Mouse (Mus musculus) CH12.LX (cell line): ENCODE data around the gene Ap1s3. TPM values are rescaled to one million over a fixed set of nuclear protein-coding genes. Genes with fewer than 3 reads are reported as not detected.

Source experiments
- DNase-seq: peaks from one replicate; pipeline ENCODE4 v3.0.0-alpha.2; 2013; ENCODE audit errors: extremely low read depth
- H3K27ac ChIP-seq: 2 replicates; pipeline ENCODE4 v1.5.1; 2012; ENCODE audit warnings: low read depth, mild to moderate bottlenecking, control low read depth, moderate library complexity; ENCODE audit not compliant: insufficient read depth
- H3K27me3 ChIP-seq: replicated peaks from 2 replicates; pipeline ENCODE3; 2012; ENCODE audit warnings: inconsistent platforms
- H3K36me3 ChIP-seq, 2 experiments: replicated peaks in 1 of 2; 2 replicates each; pipeline versions ENCODE3 to v1.6.1; 2012; ENCODE audit warnings: inconsistent platforms in 1 of 2, low read length in 1 of 2, mild to moderate bottlenecking in 1 of 2, mixed read lengths in 1 of 2, moderate library complexity in 1 of 2; ENCODE audit not compliant: control insufficient read depth in 1 of 2, insufficient read depth in 1 of 2
- H3K4me1 ChIP-seq, 2 experiments: 2 replicates each; pipeline ENCODE4 v1.6.1; 2012; ENCODE audit warnings: inconsistent platforms in 1 of 2, moderate library complexity in 1 of 2; ENCODE audit not compliant: insufficient read depth in 2 of 2, control insufficient read depth in 1 of 2
- H3K4me2 ChIP-seq: 2 replicates; pipeline ENCODE4 v1.6.1; 2012; ENCODE audit warnings: low read depth, mild to moderate bottlenecking, control low read depth; ENCODE audit not compliant: poor library complexity, insufficient read depth, severe bottlenecking
- H3K4me3 ChIP-seq, 3 experiments: fragments of 150-350 bp in 1 of 3; sonication (generic) in 1 of 3; replicated peaks in 1 of 3; 2 replicates each; pipeline versions ENCODE3 to v1.5.1; 2011 to 2012; ENCODE audit warnings: low read depth in 2 of 3, low read length in 2 of 3, mild to moderate bottlenecking in 2 of 3, moderate library complexity in 2 of 3, control low read depth in 1 of 3, improper control_type of control experiment in 1 of 3, inconsistent platforms in 1 of 3, mixed read lengths in 1 of 3; ENCODE audit not compliant: poor library complexity in 1 of 3
- H3K79me2 ChIP-seq: replicated peaks from 2 replicates; pipeline ENCODE4 v1.6.1; 2012; ENCODE audit warnings: mild to moderate bottlenecking, moderate library complexity; ENCODE audit not compliant: control insufficient read depth, poor library complexity, insufficient read depth, severe bottlenecking; ENCODE audit errors: extremely low read depth
- H3K9ac ChIP-seq: 2 replicates; pipeline ENCODE4 v1.6.1; 2012; ENCODE audit warnings: low read depth, mild to moderate bottlenecking, control low read depth, moderate library complexity; ENCODE audit not compliant: insufficient read depth
- H3K9me3 ChIP-seq: replicated peaks from 2 replicates; pipeline ENCODE3; 2012; ENCODE audit warnings: low read length, inconsistent platforms, mixed read lengths
- CHD1 ChIP-seq: IDR thresholded peaks from 2 replicates; pipeline ENCODE4 v1.6.1; 2012; ENCODE audit warnings: low read depth, low read length, improper control_type of control experiment, inconsistent platforms
- CHD2 ChIP-seq: IDR thresholded peaks from 2 replicates; pipeline ENCODE4 v1.6.1; 2011; ENCODE audit warnings: low read length, improper control_type of control experiment
- CTCF ChIP-seq, 2 experiments: IDR thresholded peaks in 1 of 2; conservative IDR thresholded peaks in 1 of 2; 2 replicates each; pipeline ENCODE4 v1.5.1; 2011 to 2012; ENCODE audit warnings: low read depth in 2 of 2, low read length in 2 of 2, improper control_type of control experiment in 1 of 2, inconsistent platforms in 1 of 2, mild to moderate bottlenecking in 1 of 2, moderate library complexity in 1 of 2
- E2F4 ChIP-seq: IDR thresholded peaks from 2 replicates; pipeline ENCODE4 v1.6.1; 2011; ENCODE audit warnings: low read depth, low read length, improper control_type of control experiment; ENCODE audit not compliant: insufficient replicate concordance
- EP300 ChIP-seq: IDR thresholded peaks from 2 replicates; pipeline ENCODE4 v1.6.1; 2011; ENCODE audit warnings: low read length, improper control_type of control experiment
- ETS1 ChIP-seq: conservative IDR thresholded peaks from 2 replicates; pipeline ENCODE4 v1.6.1; 2012; ENCODE audit warnings: low read depth, mild to moderate bottlenecking, inconsistent platforms, low read length, improper control_type of control experiment, moderate library complexity
- IRF4 ChIP-seq: IDR thresholded peaks from 2 replicates; pipeline ENCODE4 v1.6.1; 2014; ENCODE audit warnings: low read depth, mild to moderate bottlenecking, inconsistent platforms, low read length, improper control_type of control experiment
- JUN ChIP-seq: IDR thresholded peaks from 2 replicates; pipeline ENCODE4 v1.6.1; 2011; ENCODE audit warnings: low read depth, mild to moderate bottlenecking, low read length, improper control_type of control experiment, moderate library complexity; ENCODE audit not compliant: insufficient read depth
- JUND ChIP-seq: conservative IDR thresholded peaks from 2 replicates; pipeline ENCODE4 v1.6.1; 2011; ENCODE audit warnings: low read depth, low read length, improper control_type of control experiment
- MAFK ChIP-seq: IDR thresholded peaks from 2 replicates; pipeline ENCODE4 v1.6.1; 2011; ENCODE audit warnings: low read length, improper control_type of control experiment; ENCODE audit not compliant: insufficient replicate concordance
- MAX ChIP-seq: IDR thresholded peaks from 2 replicates; pipeline ENCODE4 v1.6.1; 2011; ENCODE audit warnings: low read length, improper control_type of control experiment
- MEF2A ChIP-seq: IDR thresholded peaks from 2 replicates; pipeline ENCODE4 v1.6.1; 2014; ENCODE audit warnings: low read depth, mild to moderate bottlenecking, inconsistent platforms, low read length, improper control_type of control experiment, borderline replicate concordance
- MXI1 ChIP-seq: IDR thresholded peaks from 2 replicates; pipeline ENCODE4 v1.6.1; 2011; ENCODE audit warnings: mild to moderate bottlenecking, low read depth, low read length, improper control_type of control experiment
- MYC ChIP-seq: IDR thresholded peaks from 2 replicates; pipeline ENCODE4 v1.6.1; 2011; ENCODE audit warnings: low read depth, mild to moderate bottlenecking, improper control_type of control experiment, low read length
- NELFE ChIP-seq: IDR thresholded peaks from 2 replicates; pipeline ENCODE4 v1.6.1; 2011; ENCODE audit warnings: low read depth, low read length, improper control_type of control experiment
- PAX5 ChIP-seq: IDR thresholded peaks from 2 replicates; pipeline ENCODE4 v1.6.1; 2012; ENCODE audit warnings: low read length, inconsistent platforms, mixed read lengths
- POLR2A ChIP-seq: IDR thresholded peaks from 2 replicates; pipeline ENCODE4 v1.6.1; 2011; ENCODE audit warnings: low read depth, mild to moderate bottlenecking, improper control_type of control experiment, low read length
- POLR2AphosphoS2 ChIP-seq: IDR thresholded peaks from 2 replicates; pipeline ENCODE4 v1.6.1; 2011; ENCODE audit warnings: low read depth, low read length, improper control_type of control experiment
- RAD21 ChIP-seq: IDR thresholded peaks from 2 replicates; pipeline ENCODE4 v1.6.1; 2011; ENCODE audit warnings: low read depth, mild to moderate bottlenecking, low read length, improper control_type of control experiment, moderate library complexity
- RCOR1 ChIP-seq: conservative IDR thresholded peaks from 2 replicates; pipeline ENCODE4 v1.6.1; 2012; ENCODE audit warnings: low read depth, mild to moderate bottlenecking, inconsistent platforms, low read length, improper control_type of control experiment
- SIN3A ChIP-seq: IDR thresholded peaks from 2 replicates; pipeline ENCODE4 v1.6.1; 2012; ENCODE audit warnings: low read length, improper control_type of control experiment, inconsistent platforms
- SMC3 ChIP-seq: IDR thresholded peaks from 2 replicates; pipeline ENCODE4 v1.6.1; 2011; ENCODE audit warnings: low read depth, low read length, improper control_type of control experiment
- TCF12 ChIP-seq: IDR thresholded peaks from 2 replicates; pipeline ENCODE4 v1.6.1; 2014; ENCODE audit warnings: low read depth, mild to moderate bottlenecking, inconsistent platforms, low read length, improper control_type of control experiment
- UBTF ChIP-seq: IDR thresholded peaks from 2 replicates; pipeline ENCODE4 v1.6.1; 2012; ENCODE audit warnings: low read depth, mild to moderate bottlenecking, inconsistent platforms, low read length, improper control_type of control experiment, moderate library complexity
- USF1 ChIP-seq: IDR thresholded peaks from 2 replicates; pipeline ENCODE4 v1.6.1; 2014; ENCODE audit warnings: low read depth, mild to moderate bottlenecking, inconsistent platforms, low read length, improper control_type of control experiment
- USF2 ChIP-seq: conservative IDR thresholded peaks from 2 replicates; pipeline ENCODE4 v1.6.1; 2011; ENCODE audit warnings: low read depth, low read length, improper control_type of control experiment
- ZMIZ1 ChIP-seq: IDR thresholded peaks from 2 replicates; pipeline ENCODE4 v1.6.1; 2012; ENCODE audit warnings: low read depth, mild to moderate bottlenecking, inconsistent platforms, low read length, improper control_type of control experiment
- ZNF384 ChIP-seq: IDR thresholded peaks from 2 replicates; pipeline ENCODE4 v1.6.1; 2012; ENCODE audit warnings: low read depth, low read length, improper control_type of control experiment, inconsistent platforms
- dilution Hi-C: fragments of 300-500 bp; cut with MboI; formaldehyde crosslinking; loops from 2 replicates; pipeline ENCODE4 v1.14.3; 2020; ENCODE audit warnings: low sequenced_read_pairs; ENCODE audit not compliant: extremely low pct_unique_long_range_greater_than_20kb, extremely low pct_ligation_motif_present
- in situ Hi-C: fragments of 300-500 bp; cut with MboI; formaldehyde crosslinking; loops from 3 replicates; pipeline ENCODE4 v1.14.3; 2019; ENCODE audit warnings: low sequenced_read_pairs, low pct_ligation_motif_present, low pct_unique_long_range_greater_than_20kb, mixed read lengths
- polyA plus RNA-seq: library from polyadenylated mRNA; unstranded; fragments of >175 nt; gene quantifications from 2 replicates; pipeline ENCODE4 v1.2.1, GENCODE M21; 2012; ENCODE audit warnings: low read depth; ENCODE audit not compliant: insufficient read length
- total RNA-seq, 2 experiments: library from RNA; depleted of rRNA; stranded (reverse); fragments of 300-350 nt in 1 of 2; fragments of >200 nt in 1 of 2; gene quantifications; 2 replicates each; pipeline ENCODE4 v1.2.3; 2012 to 2014

The Ap1s3 gene
- total and polyA plus RNA-seq, 3 experiments, result 10.5 to 36.6 (median 13.9) TPM

- dilution Hi-C loops (no loop called here), in situ Hi-C loops (loop anchor here (25.0 kb wide), 1 partner anchor 961 kb away; no protein-coding TSS in a partner anchor)
- Histone ChIP-seq H3K9me3 (no peaks in the 10 kb centered on the region), H3K4me1 (no peaks in the 10 kb centered on the region), H3K9ac (no peak overlapping the region), H3K4me2 (no peak overlapping the region), H3K36me3 (peaks cover 16 to 50% of the 10 kb centered on the region in 2 experiments), H3K27ac (no peak overlapping the region), H3K4me3 (no peak overlapping the region), H3K79me2 (no peaks in the 10 kb centered on the region), H3K27me3 (no peaks in the 10 kb centered on the region)
- DNase-seq, result no peak
- TF ChIP-seq PAX5 (no peak), JUND (no peak), RCOR1 (no peak), MXI1 (no peak), TCF12 (no peak), RAD21 (no peak), CHD1 (no peak), SIN3A (no peak), JUN (no peak), NELFE (no peak), USF1 (no peak), MYC (no peak), E2F4 (no peak), CHD2 (no peak), MAFK (no peak)
These were observed 26.7 kb upstream of the Ap1s3 start for GRCm38 (mm10) chr1:79698506-79698905.

GRCm38 (mm10) chr1:79697382-79697781 is 25.6 kb upstream of the Ap1s3 start:
- no peak overlapping the region for H3K4me2 ChIP-seq
- in situ Hi-C loops (loop anchor here (25.0 kb wide), 1 partner anchor 960 kb away; no protein-coding TSS in a partner anchor), dilution Hi-C loops (no loop called here)
- no peaks in the 10 kb centered on the region for H3K27me3 ChIP-seq
- H3K9me3 ChIP-seq, result no peaks in the 10 kb centered on the region
- no peak overlapping the region for H3K4me3 ChIP-seq
- H3K9ac ChIP-seq, result no peak overlapping the region
- H3K36me3 ChIP-seq, result peaks cover 15 to 41% of the 10 kb centered on the region in 2 experiments
- H3K4me1 ChIP-seq, result no peaks in the 10 kb centered on the region
- no peak overlapping the region for H3K27ac ChIP-seq
- no peak for DNase-seq
- TF ChIP-seq POLR2A, result no peak
- no peak for TF ChIP-seq ZNF384
- TF ChIP-seq SIN3A, result no peak
- no peak for TF ChIP-seq TCF12
- no peak for TF ChIP-seq MYC
- no peak for TF ChIP-seq MXI1
- TF ChIP-seq USF2, result no peak
- TF ChIP-seq ETS1, result no peak
- TF ChIP-seq MAX, result no peak
- TF ChIP-seq EP300, result no peak
- no peak for TF ChIP-seq NELFE
- no peak for TF ChIP-seq SMC3
- TF ChIP-seq UBTF, result no peak
- TF ChIP-seq CHD1, result no peak
- no peak for TF ChIP-seq POLR2AphosphoS2
- TF ChIP-seq CTCF (conservative IDR thresholded peaks at IDR 0.05 in 1 of 2, IDR thresholded peaks at IDR 0.05 in 1 of 2; ENCODE audit: low read depth in 2 of 2, low read length in 2 of 2), result no peak
- no peak for TF ChIP-seq MEF2A
- TF ChIP-seq IRF4, result no peak
- TF ChIP-seq MAFK, result no peak
- no peak for TF ChIP-seq ZMIZ1
- no peaks in the 10 kb centered on the region for H3K79me2 ChIP-seq
